Mouse (Mus musculus) forebrain, embryonic 13.5 days (tissue): ENCODE results near the gene Masp1. TPM values are rescaled to one million over a fixed set of nuclear protein-coding genes. Genes with fewer than 3 reads are reported as not detected.

Experiments used
- ATAC-seq: fragments of 200-750 bp; cut with Nextera tagmentation; 2 replicates; pipeline ENCODE4 v1.8.0; 2017
- H3K27ac ChIP-seq: fragments of 300-500 bp; sonication (generic); 2 replicates; pipeline ENCODE4 v1.5.1; 2015; ENCODE audit warnings: inconsistent platforms, mild to moderate bottlenecking, moderate library complexity
- H3K27me3 ChIP-seq: fragments of 300-500 bp; sonication (generic); 2 replicates; pipeline ENCODE4 v1.6.1; 2015; ENCODE audit warnings: mild to moderate bottlenecking, inconsistent platforms
- H3K36me3 ChIP-seq: fragments of 300-500 bp; sonication (generic); 2 replicates; pipeline ENCODE4 v1.6.1; 2015; ENCODE audit warnings: mild to moderate bottlenecking, inconsistent platforms; ENCODE audit not compliant: poor library complexity, severe bottlenecking
- H3K4me1 ChIP-seq: fragments of 300-500 bp; sonication (generic); 2 replicates; pipeline ENCODE4 v1.6.1; 2015; ENCODE audit warnings: inconsistent platforms
- H3K4me2 ChIP-seq: fragments of 300-500 bp; sonication (generic); 2 replicates; pipeline ENCODE4 v1.6.1; 2015; ENCODE audit warnings: inconsistent platforms, mild to moderate bottlenecking, moderate library complexity
- H3K4me3 ChIP-seq: fragments of 300-500 bp; sonication (generic); 2 replicates; pipeline ENCODE4 v1.5.1; 2015; ENCODE audit warnings: mild to moderate bottlenecking, inconsistent platforms
- H3K9ac ChIP-seq: fragments of 300-500 bp; sonication (generic); 2 replicates; pipeline ENCODE4 v1.6.1; 2015; ENCODE audit warnings: mild to moderate bottlenecking, inconsistent platforms
- H3K9me3 ChIP-seq: fragments of 300-500 bp; sonication (generic); replicated peaks from 2 replicates; pipeline ENCODE4 v1.6.1; 2016; ENCODE audit warnings: inconsistent platforms
- WGBS: fragments of 180-500 bp; shearing (Covaris S2); methylation state at CpG from one replicate; pipeline ENCODE4 v1.1.7; 2015; 5-methylcytosine and 5-hydroxymethylcytosine counted together
- polyA plus RNA-seq: library from polyadenylated mRNA; unstranded; fragments of >200 nt; fragmentation: Nextera tagmentation; extraction: Ambion mirVana; gene quantifications from 2 replicates; pipeline ENCODE4 v1.2.1, GENCODE M21; 2015

Gene Masp1
- polyA plus RNA-seq, 1 experiment from 2014 or later: 53.5 TPM

GRCm38 (mm10) chr16:23452476-23452875, 68.1 kb downstream of the Masp1 start:
- Histone ChIP-seq H3K27me3 (0 out of 2 replicates have a peak, but pooled peaks cover 2% of the 10 kb centered on the region), H3K36me3 (no peaks in the 10 kb centered on the region), H3K4me1 (no peaks in the 10 kb centered on the region), H3K4me2 (no peak overlapping the region), H3K9me3 (no peaks in the 10 kb centered on the region), H3K4me3 (no peak overlapping the region), H3K27ac (no peak overlapping the region), H3K9ac (no peak overlapping the region)
- ATAC-seq: peak; percentile 75
- 19% methylated on average over 3 of the region's 3 CpGs for WGBS

DNA sequence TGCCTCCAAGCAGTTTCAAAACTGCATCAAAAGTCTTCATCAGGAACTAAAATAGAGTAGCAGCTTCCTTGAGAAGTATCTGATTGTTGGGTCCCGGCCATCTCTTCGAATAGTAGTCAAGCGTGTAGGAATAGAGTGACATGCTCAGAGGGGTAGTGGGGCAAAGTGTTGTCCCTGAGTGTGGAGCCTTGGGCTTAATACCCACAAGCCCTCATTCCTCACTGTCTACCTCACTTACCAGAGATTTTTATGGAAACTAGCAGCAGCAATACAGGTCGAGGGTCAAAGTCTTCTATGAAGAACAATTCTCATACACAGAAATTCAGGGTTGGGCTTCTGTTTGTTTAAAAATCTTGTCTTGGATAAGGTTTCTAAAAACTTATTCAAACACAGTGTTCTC, 69.8 kb downstream of the Masp1 start:
- Histone ChIP-seq H3K27ac (no peak overlapping the region), H3K4me2 (no peak overlapping the region), H3K9me3 (no peaks in the 10 kb centered on the region), H3K4me3 (no peak overlapping the region), H3K36me3 (no peaks in the 10 kb centered on the region), H3K4me1 (no peaks in the 10 kb centered on the region), H3K27me3 (0 out of 2 replicates have a peak, but pooled peaks cover 2% of the 10 kb centered on the region), H3K9ac (no peak overlapping the region)
- no peak for ATAC-seq
- WGBS: 88% methylated on average over 4 of the region's 4 CpGs

DNA sequence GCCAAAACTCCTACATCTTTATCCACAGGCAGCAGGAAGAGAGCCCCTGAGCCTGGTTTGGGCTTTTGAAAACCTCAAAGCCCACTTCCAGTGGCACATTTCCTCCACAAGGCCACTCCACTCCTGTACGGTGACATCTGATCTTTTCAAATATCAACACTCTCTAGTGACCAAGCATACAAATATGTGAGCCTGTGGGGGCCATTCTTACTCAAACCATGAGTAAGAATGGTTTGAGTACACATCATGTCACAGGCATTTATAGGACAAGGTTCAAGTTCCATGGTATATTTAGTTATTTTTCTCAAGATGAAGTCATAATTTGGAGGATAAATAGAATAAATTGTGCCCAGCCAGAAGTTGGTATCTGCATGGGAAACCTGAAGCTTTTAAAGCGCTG, 70.7 kb downstream of the Masp1 start:
- H3K27ac ChIP-seq: no peak overlapping the region
- H3K36me3 ChIP-seq: no peaks in the 10 kb centered on the region

GRCm38 (mm10) chr16:23444231-23444630, 76.4 kb downstream of the Masp1 start:
- Histone ChIP-seq H3K4me2 (no peak overlapping the region), H3K9me3 (no peaks in the 10 kb centered on the region), H3K27ac (no peak overlapping the region), H3K27me3 (no peaks in the 10 kb centered on the region), H3K4me3 (no peak overlapping the region), H3K4me1 (no peaks in the 10 kb centered on the region), H3K9ac (no peak overlapping the region), H3K36me3 (no peaks in the 10 kb centered on the region)
- ATAC-seq: no peak
- 93% methylated on average over 4 of the region's 4 CpGs for WGBS

More for the DNA sequence above, 70.7 kb downstream of the Masp1 start:
- H3K4me2 ChIP-seq: no peak overlapping the region
- H3K4me1 ChIP-seq: no peaks in the 10 kb centered on the region
- no peak overlapping the region for H3K9ac ChIP-seq
- H3K9me3 ChIP-seq: no peaks in the 10 kb centered on the region
- H3K4me3 ChIP-seq: no peak overlapping the region
- H3K27me3 ChIP-seq: 0 out of 2 replicates have a peak, but pooled peaks cover 2% of the 10 kb centered on the region
- WGBS: 90% methylated on average over 2 of the region's 2 CpGs
- ATAC-seq: no peak

GRCm38 (mm10) chr16:23437404-23438166, 83.0 kb downstream of the Masp1 start:
- H3K27me3 ChIP-seq: no peaks in the 10 kb centered on the region
- no peak overlapping the region for H3K4me2 ChIP-seq
- no peaks in the 10 kb centered on the region for H3K9me3 ChIP-seq
- no peak overlapping the region for H3K4me3 ChIP-seq
- no peak for ATAC-seq
- H3K4me1 ChIP-seq: no peaks in the 10 kb centered on the region
- 77% methylated on average over 12 of the region's 12 CpGs for WGBS
- H3K27ac ChIP-seq: no peak overlapping the region
- no peaks in the 10 kb centered on the region for H3K36me3 ChIP-seq
- H3K9ac ChIP-seq: no peak overlapping the region

- ATAC-seq: no peak
- Histone ChIP-seq H3K27me3 (no peaks in the 10 kb centered on the region), H3K4me2 (no peak overlapping the region), H3K27ac (no peak overlapping the region), H3K9me3 (no peaks in the 10 kb centered on the region), H3K4me1 (peaks cover 3% of the 10 kb centered on the region; the same call in 1 of the 2 replicates), H3K4me3 (no peak overlapping the region), H3K36me3 (no peaks in the 10 kb centered on the region), H3K9ac (no peak overlapping the region)
- WGBS: 92% methylated on average over 8 of the region's 8 CpGs
These were observed 90.6 kb downstream of the Masp1 start for GRCm38 (mm10) chr16:23429991-23430390.

GRCm38 (mm10) chr16:23428647-23429319, 91.8 kb downstream of the Masp1 start, which contains the start of gene Rtp1:
Gene Rtp1 (plus strand): TSS chr16:23429133.
- H3K4me3 ChIP-seq: no peak within 1 kb of the TSS
- WGBS: 67% methylated on average over 7 of the region's 7 CpGs
- no peak for ATAC-seq
- H3K27me3 ChIP-seq: no peaks in the 10 kb centered on the region
- H3K36me3 ChIP-seq: no peaks in the 10 kb centered on the region
- no peaks in the 10 kb centered on the region for H3K9me3 ChIP-seq
- H3K9ac ChIP-seq: no peak within 1 kb of the TSS
- no peak within 1 kb of the TSS for H3K27ac ChIP-seq
- no peak within 1 kb of the TSS for H3K4me2 ChIP-seq
- peaks cover 3% of the 10 kb centered on the region; the same call in 1 of the 2 replicates for H3K4me1 ChIP-seq

DNA sequence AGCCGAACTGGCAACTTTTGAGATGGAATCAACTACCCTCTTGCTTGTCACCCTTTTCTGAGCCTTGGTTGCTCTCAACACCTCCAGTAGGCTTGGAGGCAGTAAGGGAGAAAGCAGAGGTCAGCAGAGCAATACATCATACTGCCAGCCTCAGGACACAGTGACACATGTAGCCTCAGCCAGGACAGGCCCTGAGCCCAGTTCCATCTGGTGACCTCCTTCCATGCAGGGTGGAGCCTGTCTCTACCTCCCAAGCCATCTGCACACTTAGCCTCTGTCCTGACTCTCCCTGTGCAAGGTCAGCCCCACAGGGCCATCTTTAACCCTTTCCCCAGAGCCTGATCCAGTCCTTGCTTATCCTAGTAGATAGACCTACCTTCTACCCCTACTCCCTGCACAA, 92.9 kb downstream of the Masp1 start:
- no peak overlapping the region for H3K27ac ChIP-seq
- no peak overlapping the region for H3K9ac ChIP-seq
- no peaks in the 10 kb centered on the region for H3K36me3 ChIP-seq
- peaks cover 3% of the 10 kb centered on the region; the same call in 1 of the 2 replicates for H3K4me1 ChIP-seq
- H3K4me3 ChIP-seq: no peak overlapping the region
- H3K27me3 ChIP-seq: no peaks in the 10 kb centered on the region
- no peak for ATAC-seq
- no peaks in the 10 kb centered on the region for H3K9me3 ChIP-seq
- WGBS: 88% methylated on average over 1 of the region's 1 CpGs
- H3K4me2 ChIP-seq: no peak overlapping the region

GRCm38 (mm10) chr16:23423825-23424224, 96.8 kb downstream of the Masp1 start:
- peaks cover under 1% of the 10 kb centered on the region; the same call in 1 of the 2 replicates for H3K4me1 ChIP-seq
- WGBS: 77% methylated on average over 5 of the region's 5 CpGs
- H3K36me3 ChIP-seq: no peaks in the 10 kb centered on the region
- H3K9ac ChIP-seq: no peak overlapping the region
- H3K27ac ChIP-seq: no peak overlapping the region
- ATAC-seq: no peak
- H3K4me3 ChIP-seq: no peak overlapping the region
- no peak overlapping the region for H3K4me2 ChIP-seq
- no peaks in the 10 kb centered on the region for H3K9me3 ChIP-seq
- no peaks in the 10 kb centered on the region for H3K27me3 ChIP-seq

DNA sequence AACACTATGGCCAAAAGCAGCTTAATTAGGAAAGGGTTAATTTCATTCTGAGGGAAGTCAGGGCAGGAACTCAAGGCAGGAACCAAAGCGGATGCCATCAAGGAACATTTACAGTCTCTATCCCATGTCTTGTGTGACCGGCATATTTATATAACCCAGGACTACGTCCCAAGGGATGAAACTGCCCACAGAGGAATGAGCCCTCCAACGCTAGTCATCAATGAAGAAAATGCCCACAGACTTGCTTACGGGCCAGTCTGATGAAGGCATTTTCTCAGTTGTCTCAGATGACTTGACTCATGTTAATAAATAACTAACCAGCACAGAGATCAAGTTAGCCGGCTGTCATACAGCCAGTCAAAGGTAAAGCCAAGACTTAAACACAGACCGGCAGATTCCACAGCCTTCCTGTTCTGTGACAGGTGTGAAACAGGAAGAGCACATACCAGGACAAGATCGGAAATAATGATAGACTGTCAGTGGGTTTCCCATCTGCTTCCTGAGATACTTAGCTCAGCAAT, 101.0 kb downstream of the Masp1 start:
- Histone ChIP-seq H3K4me1 (peaks cover 9% of the 10 kb centered on the region), H3K9ac (no peak overlapping the region), H3K4me2 (no peak overlapping the region), H3K36me3 (no peaks in the 10 kb centered on the region), H3K4me3 (no peak overlapping the region), H3K27me3 (no peaks in the 10 kb centered on the region), H3K27ac (no peak overlapping the region), H3K9me3 (no peaks in the 10 kb centered on the region)
- ATAC-seq: no peak
- WGBS: 94% methylated on average over 8 of the region's 8 CpGs

DNA sequence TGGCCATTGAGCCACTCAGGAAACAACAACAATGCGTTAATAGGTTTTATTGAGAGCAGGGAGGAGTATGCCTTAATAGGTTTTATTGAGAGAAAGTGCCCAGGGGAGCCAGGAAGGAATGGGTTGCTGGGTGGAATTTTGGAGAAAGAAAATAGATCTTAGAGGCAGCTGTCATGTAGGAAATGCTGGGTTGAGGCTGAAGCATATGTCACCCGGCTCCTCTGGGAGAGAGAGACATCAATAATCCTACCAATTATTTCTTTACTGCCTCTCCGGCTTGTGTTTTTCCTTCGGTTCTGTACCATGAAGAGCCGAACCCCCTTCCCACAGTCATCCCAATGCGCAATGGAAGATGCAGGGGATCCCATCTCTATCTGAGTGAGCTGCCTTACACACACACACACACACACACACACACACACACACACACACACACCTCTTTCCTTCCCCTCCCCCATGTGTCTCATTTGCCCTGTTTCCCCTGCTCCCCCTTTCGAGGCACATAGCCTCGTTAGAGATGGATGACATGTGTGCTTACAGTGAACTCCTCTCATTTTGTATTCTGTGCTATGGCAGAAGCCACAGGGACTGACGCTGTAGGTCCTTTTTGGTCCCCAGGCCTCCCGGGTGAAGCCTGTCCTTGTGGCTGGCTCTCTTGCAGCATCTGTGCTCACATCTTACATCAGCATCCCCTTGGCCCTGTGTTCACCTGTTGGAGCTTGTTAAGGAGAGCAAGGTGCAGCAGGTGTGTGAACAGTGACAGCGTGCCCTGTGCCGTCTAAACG, 103.0 kb downstream of the Masp1 start:
- Histone ChIP-seq H3K9me3 (no peaks in the 10 kb centered on the region), H3K27ac (no peak overlapping the region), H3K36me3 (no peaks in the 10 kb centered on the region), H3K27me3 (no peaks in the 10 kb centered on the region), H3K9ac (no peak overlapping the region), H3K4me2 (no peak overlapping the region), H3K4me3 (no peak overlapping the region), H3K4me1 (peaks cover 9% of the 10 kb centered on the region)
- WGBS: 52% methylated on average over 13 of the region's 13 CpGs
- no peak for ATAC-seq
